Mouse (Mus musculus) kidney, embryonic 14.5 days (tissue): Measurements from ENCODE around the gene Utp4. TPM values are rescaled to one million over a fixed set of nuclear protein-coding genes. Genes with fewer than 3 reads are reported as not detected.
"Not testable (repeated sequence)": the region's sequence is repeated elsewhere in the genome, so short reads cannot be mapped to it uniquely, and the experiment has no call there.

Source experiments
- ATAC-seq: fragments of 200-750 bp; cut with Nextera tagmentation; 2 replicates; pipeline ENCODE4 v1.8.0; 2017; ENCODE audit warnings: moderate number of reproducible peaks, mild to moderate bottlenecking, moderate TSS enrichment, moderate library complexity; ENCODE audit not compliant: low FRiP score, low TSS enrichment
- H3K27ac ChIP-seq: fragments of 300-500 bp; sonication (generic); 2 replicates; pipeline ENCODE4 v1.5.1; 2014; ENCODE audit warnings: low read depth, mild to moderate bottlenecking, low read length, moderate library complexity, mixed read lengths
- H3K27me3 ChIP-seq: fragments of 300-500 bp; sonication (generic); 2 replicates; pipeline ENCODE4 v1.6.1; 2014; ENCODE audit warnings: mild to moderate bottlenecking, low read length; ENCODE audit not compliant: control insufficient read depth, insufficient read depth
- H3K36me3 ChIP-seq: fragments of 300-500 bp; sonication (generic); 2 replicates; pipeline ENCODE4 v1.6.1; 2014; ENCODE audit warnings: low read length, mixed read lengths; ENCODE audit not compliant: control insufficient read depth, insufficient read depth
- H3K4me1 ChIP-seq: fragments of 300-500 bp; sonication (generic); 2 replicates; pipeline ENCODE4 v1.6.1; 2014; ENCODE audit warnings: low read length, mixed read lengths; ENCODE audit not compliant: control insufficient read depth, insufficient read depth
- H3K4me2 ChIP-seq: fragments of 300-500 bp; sonication (generic); replicated peaks from 2 replicates; pipeline ENCODE4 v1.6.1; 2014; ENCODE audit warnings: low read depth, mild to moderate bottlenecking, low read length
- H3K4me3 ChIP-seq: fragments of 300-500 bp; sonication (generic); 2 replicates; pipeline ENCODE4 v1.5.1; 2014; ENCODE audit warnings: mild to moderate bottlenecking, low read length
- H3K9ac ChIP-seq: fragments of 300-500 bp; sonication (generic); 2 replicates; pipeline ENCODE4 v1.6.1; 2014; ENCODE audit warnings: low read depth, mild to moderate bottlenecking, low read length, moderate library complexity
- H3K9me3 ChIP-seq: fragments of 300-500 bp; sonication (generic); 2 replicates; pipeline ENCODE4 v1.6.1; 2016; ENCODE audit warnings: low read length; ENCODE audit not compliant: control insufficient read depth
- WGBS: fragments of 180-500 bp; shearing (Covaris S2); extraction: QIAGEN DNeasy Blood & Tissue Kit; methylation state at CpG from one replicate; pipeline ENCODE4 v1.1.7; 2014; 5-methylcytosine and 5-hydroxymethylcytosine counted together
- polyA plus RNA-seq: library from polyadenylated mRNA; unstranded; fragments of >200 nt; fragmentation: Nextera tagmentation; extraction: Ambion mirVana; gene quantifications from 2 replicates; pipeline ENCODE4 v1.2.1, GENCODE M21; 2014

Gene Utp4
- polyA plus RNA-seq, 1 experiment from 2014 or later = 92.6 TPM

DNA sequence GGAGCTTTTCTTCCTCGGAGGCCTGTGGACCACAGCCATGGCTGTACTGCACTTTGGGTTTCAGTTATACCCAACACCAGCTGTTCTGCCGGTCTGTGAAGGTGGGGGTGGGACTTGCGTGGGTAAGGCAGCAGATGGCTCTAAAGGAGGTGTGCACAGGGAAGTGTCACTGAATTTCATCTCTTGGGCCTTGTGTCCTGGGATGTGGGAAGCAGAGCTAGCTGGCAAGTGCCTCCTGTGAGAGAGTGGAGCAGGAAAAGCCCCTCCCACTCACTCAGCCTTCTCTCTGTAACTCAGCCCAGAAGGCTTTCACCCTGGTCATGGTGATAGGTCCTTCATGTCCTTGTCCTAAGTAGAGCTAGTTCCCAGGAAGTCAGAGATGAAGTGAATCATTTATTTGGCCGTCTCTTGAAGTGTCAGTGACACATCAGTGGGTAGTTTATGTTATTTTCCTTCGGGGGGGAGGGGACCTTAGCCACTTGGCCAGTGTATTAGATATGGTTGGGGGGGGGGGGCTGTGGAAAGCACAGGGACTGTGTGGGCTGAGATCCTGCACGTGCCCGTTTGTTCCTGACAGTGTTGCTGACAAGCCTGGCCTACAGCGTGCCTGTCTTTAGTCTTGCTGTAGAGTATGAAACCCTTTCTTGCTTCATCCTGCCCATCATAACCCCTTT lies 26.4 kb downstream of the Utp4 start:
- no peak for ATAC-seq
- Histone ChIP-seq H3K4me1 (no peaks in the 10 kb centered on the region), H3K27ac (no peak overlapping the region), H3K27me3 (no peaks in the 10 kb centered on the region), H3K4me3 (no peak overlapping the region), H3K9me3 (no peaks in the 10 kb centered on the region), H3K9ac (no peak overlapping the region), H3K36me3 (peaks cover 77% of the 10 kb centered on the region), H3K4me2 (no peak overlapping the region)
- 92% methylated on average over 8 of the region's 8 CpGs for WGBS

GRCm38 (mm10) chr8:106920395-106920741 lies 26.9 kb downstream of the Utp4 start:
- no peak overlapping the region for H3K4me3 ChIP-seq
- H3K9ac ChIP-seq = no peak overlapping the region
- H3K36me3 ChIP-seq = peaks cover 72% of the 10 kb centered on the region
- ATAC-seq = no peak
- no peaks in the 10 kb centered on the region for H3K4me1 ChIP-seq
- no peak overlapping the region for H3K4me2 ChIP-seq
- no peaks in the 10 kb centered on the region for H3K27me3 ChIP-seq
- WGBS = 96% methylated on average over 5 of the region's 5 CpGs
- no peaks in the 10 kb centered on the region for H3K9me3 ChIP-seq
- no peak overlapping the region for H3K27ac ChIP-seq

GRCm38 (mm10) chr8:106924057-106924456 lies 30.6 kb downstream of the Utp4 start:
- H3K4me1 ChIP-seq = no peaks in the 10 kb centered on the region
- peaks cover 36% of the 10 kb centered on the region for H3K36me3 ChIP-seq
- 89% methylated on average over 4 of the region's 4 CpGs for WGBS
- H3K27me3 ChIP-seq = no peaks in the 10 kb centered on the region
- no peaks in the 10 kb centered on the region for H3K9me3 ChIP-seq
- no peak overlapping the region for H3K4me3 ChIP-seq
- H3K9ac ChIP-seq = no peak overlapping the region
- no peak for ATAC-seq
- H3K4me2 ChIP-seq = no peak overlapping the region
- H3K27ac ChIP-seq = no peak overlapping the region

GRCm38 (mm10) chr8:106924904-106925349 lies 31.5 kb downstream of the Utp4 start:
- Histone ChIP-seq H3K27me3 (no peaks in the 10 kb centered on the region), H3K9ac (no peak overlapping the region), H3K4me3 (no peak overlapping the region), H3K4me1 (0 out of 2 replicates have a peak, but pooled peaks cover under 1% of the 10 kb centered on the region), H3K4me2 (no peak overlapping the region), H3K36me3 (peaks cover 27% of the 10 kb centered on the region), H3K9me3 (no peaks in the 10 kb centered on the region), H3K27ac (no peak overlapping the region)
- no peak for ATAC-seq
- WGBS = 82% methylated on average over 8 of the region's 8 CpGs

GRCm38 (mm10) chr8:106925446-106925845 lies 32.0 kb downstream of the Utp4 start:
- H3K4me3 ChIP-seq = no peak overlapping the region
- no peak for ATAC-seq
- peaks cover 22% of the 10 kb centered on the region for H3K36me3 ChIP-seq
- H3K4me1 ChIP-seq = 0 out of 2 replicates have a peak, but pooled peaks cover 3% of the 10 kb centered on the region
- no peak overlapping the region for H3K4me2 ChIP-seq
- no peak overlapping the region for H3K9ac ChIP-seq
- WGBS = 92% methylated on average over 4 of the region's 4 CpGs
- no peaks in the 10 kb centered on the region for H3K27me3 ChIP-seq
- no peaks in the 10 kb centered on the region for H3K9me3 ChIP-seq
- H3K27ac ChIP-seq = no peak overlapping the region

GRCm38 (mm10) chr8:106927247-106927646 lies 33.8 kb downstream of the Utp4 start:
- Histone ChIP-seq H3K9me3 (no peaks in the 10 kb centered on the region), H3K36me3 (peaks cover 14% of the 10 kb centered on the region), H3K27me3 (no peaks in the 10 kb centered on the region), H3K4me2 (no peak overlapping the region), H3K4me3 (no peak overlapping the region), H3K4me1 (0 out of 2 replicates have a peak, but pooled peaks cover 3% of the 10 kb centered on the region), H3K9ac (no peak overlapping the region), H3K27ac (no peak overlapping the region)
- WGBS = 46% methylated on average over 4 of the region's 4 CpGs
- ATAC-seq = no peak

DNA sequence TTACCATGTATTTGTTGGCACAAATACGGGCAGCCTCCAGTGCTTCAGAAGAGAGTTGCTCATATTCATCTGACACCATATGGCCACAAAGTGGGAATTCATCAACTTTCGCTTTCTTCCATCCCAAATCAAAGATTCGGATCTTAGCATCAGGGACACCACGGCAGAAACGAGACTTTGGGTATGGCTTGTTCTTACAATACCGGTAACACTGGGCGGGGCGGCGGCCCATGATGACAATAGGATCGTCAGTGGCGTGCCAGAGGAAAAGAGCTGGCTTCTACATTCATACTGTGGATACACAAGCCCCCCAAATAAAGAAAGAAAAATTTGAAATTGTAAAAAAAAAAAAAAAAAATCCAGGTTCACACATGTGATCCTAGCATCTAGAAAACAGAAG lies 34.7 kb downstream of the Utp4 start:
- not testable (repeated sequence) for H3K4me1 ChIP-seq, H3K27ac ChIP-seq, H3K36me3 ChIP-seq, H3K9me3 ChIP-seq, H3K9ac ChIP-seq, H3K27me3 ChIP-seq, ATAC-seq, H3K4me2 ChIP-seq, H3K4me3 ChIP-seq
- WGBS = 93% methylated on average over 10 of the region's 11 CpGs

GRCm38 (mm10) chr8:106929155-106929913 lies 35.9 kb downstream of the Utp4 start:
- 32% methylated on average over 6 of the region's 6 CpGs for WGBS
- H3K4me2 ChIP-seq = no peak overlapping the region
- no peak overlapping the region for H3K9ac ChIP-seq
- no peak for ATAC-seq
- H3K27me3 ChIP-seq = no peaks in the 10 kb centered on the region
- no peaks in the 10 kb centered on the region for H3K36me3 ChIP-seq
- no peaks in the 10 kb centered on the region for H3K9me3 ChIP-seq
- H3K4me3 ChIP-seq = no peak overlapping the region
- H3K4me1 ChIP-seq = 0 out of 2 replicates have a peak, but pooled peaks cover 3% of the 10 kb centered on the region
- H3K27ac ChIP-seq = peak overlapping the region; percentile 32; the same call in 1 of the 2 replicates

DNA sequence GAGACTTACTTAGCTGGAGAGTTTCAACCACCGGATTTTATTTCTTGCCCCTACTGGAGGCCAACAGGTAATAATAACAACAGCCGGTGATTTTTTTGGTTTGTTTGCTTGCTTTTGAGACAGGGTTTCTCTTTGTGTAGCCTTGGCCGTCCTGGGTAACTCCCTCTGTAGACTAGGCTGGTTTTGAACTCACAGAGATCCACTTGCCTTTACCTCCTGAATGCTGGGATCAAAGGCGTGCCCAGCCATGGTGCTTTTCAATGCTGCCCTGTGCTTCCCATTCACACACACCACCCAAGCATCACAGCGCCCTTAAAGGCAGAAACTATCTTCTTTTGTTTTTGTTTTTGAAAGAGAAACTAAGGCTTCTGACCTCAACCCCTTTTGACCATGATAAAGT lies 36.5 kb downstream of the Utp4 start:
- 0 out of 2 replicates have a peak, but pooled peaks cover 3% of the 10 kb centered on the region for H3K4me1 ChIP-seq
- H3K27ac ChIP-seq = peak overlapping the region; percentile 32; the same call in 1 of the 2 replicates
- WGBS = 64% methylated on average over 5 of the region's 5 CpGs
- no peak overlapping the region for H3K9ac ChIP-seq
- H3K27me3 ChIP-seq = no peaks in the 10 kb centered on the region
- ATAC-seq = no peak
- H3K9me3 ChIP-seq = no peaks in the 10 kb centered on the region
- no peaks in the 10 kb centered on the region for H3K36me3 ChIP-seq
- H3K4me2 ChIP-seq = no peak overlapping the region; the same call in 1 of the 2 replicates
- H3K4me3 ChIP-seq = no peak overlapping the region
